Mouse (Mus musculus): ENCODE measurements around the gene Ubash3a. TPM values are rescaled to one million over a fixed set of nuclear protein-coding genes. Genes with fewer than 3 reads are reported as not detected.
A peak's percentile ranks its signal among the peaks of the same experiment; 100 is the strongest.

Gene Ubash3a
- polyA plus RNA-seq, 1 experiment from 2014 or later, result 75.0 TPM

- no peak for DNase-seq (ENCODE audit: low spot score)
Measured at GRCm38 (mm10) chr17:31277931-31278330, 70.3 kb downstream of the Ubash3a start.

GRCm38 (mm10) chr17:31279541-31279940 lies 71.9 kb downstream of the Ubash3a start:
- no peak for DNase-seq (ENCODE audit: low spot score)

DNA sequence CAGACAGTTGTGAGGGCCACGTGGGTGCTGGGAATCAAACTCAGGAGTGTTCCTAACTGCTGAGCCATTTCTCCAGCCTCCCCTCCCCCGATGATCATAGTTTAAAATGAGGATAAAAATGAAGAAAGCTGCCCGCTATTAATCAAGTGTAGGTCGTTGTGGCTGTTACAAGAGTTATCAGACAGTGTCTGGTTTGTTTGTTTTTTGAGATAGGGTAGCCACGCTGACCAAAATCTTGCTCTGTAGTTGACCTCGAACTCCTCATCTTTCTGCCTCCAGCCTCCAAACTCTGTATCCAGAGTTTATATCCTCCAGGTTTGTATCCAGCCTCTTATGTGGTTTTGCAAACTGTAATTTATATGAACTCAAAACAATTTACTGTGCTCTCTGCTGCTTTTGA lies 72.6 kb downstream of the Ubash3a start:
- DNase-seq (ENCODE audit: low spot score), result no peak

DNA sequence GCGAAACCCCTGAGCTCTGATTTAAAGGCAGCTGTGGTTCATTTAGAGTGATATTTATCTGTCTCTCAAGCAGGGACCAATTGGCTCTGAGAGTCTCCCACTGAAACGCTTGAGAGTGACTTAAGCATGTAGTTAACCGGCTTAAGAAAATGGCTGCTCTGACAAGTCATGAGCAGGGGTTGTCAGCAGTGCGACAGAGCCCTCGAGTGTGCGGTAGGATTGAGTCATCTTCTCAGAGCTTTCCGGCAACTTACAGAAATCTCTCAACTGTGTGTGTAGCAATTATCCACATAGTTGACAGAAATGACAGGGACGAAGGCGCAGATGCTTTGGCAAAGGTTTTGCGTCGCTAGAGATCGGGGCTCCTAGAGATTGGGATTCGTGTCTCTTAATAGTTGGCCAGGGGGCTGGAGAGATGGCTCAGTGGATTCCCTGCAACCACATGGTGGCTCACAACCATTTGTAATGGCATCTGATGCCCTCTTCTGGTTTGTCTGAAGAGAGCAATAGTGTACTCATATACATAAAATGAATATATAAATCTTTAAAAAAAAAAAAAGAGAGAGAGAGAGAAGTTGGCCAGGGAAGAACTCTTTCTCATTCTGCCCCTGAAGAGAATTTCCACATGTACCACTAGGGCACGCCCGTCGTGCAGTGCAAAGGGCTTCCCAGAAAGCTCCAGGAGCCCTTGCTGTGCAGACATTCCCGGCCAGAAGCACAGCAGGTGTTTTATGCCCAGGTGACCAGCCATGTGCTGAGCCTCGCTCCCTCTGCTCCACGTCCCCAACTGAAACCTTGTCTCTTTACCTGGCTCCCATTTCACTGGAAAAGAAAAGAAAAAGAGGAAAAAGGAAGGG lies 74.4 kb downstream of the Ubash3a start:
- no peak for DNase-seq (ENCODE audit: low spot score)

DNA sequence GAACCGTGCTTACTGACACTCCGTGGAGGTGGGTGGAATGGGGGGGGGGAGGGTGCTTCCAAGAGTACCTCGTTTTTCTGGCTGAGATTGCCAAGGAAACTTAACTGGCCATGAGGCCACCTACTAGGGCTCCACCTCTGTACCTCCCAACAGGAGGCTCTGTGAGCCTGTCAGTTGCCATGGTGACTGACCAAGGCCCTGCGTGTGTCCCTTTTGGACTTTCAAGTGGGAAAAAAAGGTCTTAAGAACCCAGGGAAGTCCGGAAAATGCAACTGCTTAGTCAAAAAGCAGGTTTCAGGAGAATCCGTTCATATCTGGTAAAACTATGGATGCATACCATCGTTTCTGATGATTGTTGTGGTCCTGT lies 75.0 kb downstream of the Ubash3a start:
- no peak for DNase-seq (ENCODE audit: low spot score)

- DNase-seq (ENCODE audit: low spot score), result no peak
Measured at GRCm38 (mm10) chr17:31285867-31286266, 78.2 kb downstream of the Ubash3a start.

DNA sequence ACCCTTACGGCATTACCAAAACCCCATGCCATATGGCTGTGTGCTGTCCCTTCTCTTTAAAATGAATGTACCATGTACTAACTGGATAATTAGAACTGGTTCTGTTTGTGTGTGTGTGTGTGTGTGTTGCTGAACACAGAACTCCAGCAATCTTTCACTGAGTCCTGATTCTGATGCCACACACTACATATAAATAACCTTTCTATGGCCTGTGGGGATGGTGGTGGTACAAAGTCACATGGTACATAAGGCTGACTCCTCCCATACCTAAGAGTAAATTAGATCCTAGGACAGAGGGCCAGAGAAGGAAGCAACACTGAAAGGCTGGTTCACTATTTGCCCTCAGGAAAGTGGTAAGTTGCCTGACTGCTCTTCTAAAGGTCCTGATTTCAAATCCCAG lies 78.8 kb downstream of the Ubash3a start, which contains the start of gene Slc37a1:
Gene Slc37a1, plus strand, starts transcription at position 301 of the 400 bp plus-strand sequence.
- no peak for DNase-seq (ENCODE audit: low spot score)

DNA sequence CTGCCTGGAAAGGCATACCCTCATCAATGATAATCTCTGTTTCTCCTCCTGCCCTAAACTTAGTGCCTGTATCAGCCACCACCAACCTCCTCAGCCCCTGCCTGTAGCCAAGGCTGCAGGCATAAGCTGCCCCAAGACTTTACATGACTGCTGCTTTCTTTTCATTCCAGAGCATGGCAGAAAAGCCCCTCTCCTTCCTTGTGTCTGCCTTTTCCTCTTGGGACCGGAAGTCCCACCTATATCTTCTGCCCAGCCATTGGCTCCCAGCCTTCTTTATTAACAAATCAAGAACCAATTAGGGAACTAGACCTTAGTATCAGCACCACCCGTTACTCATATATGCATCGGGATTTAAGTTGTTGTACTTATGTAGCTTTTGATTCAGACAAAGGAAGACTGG lies 79.5 kb downstream of the Ubash3a start:
- DNase-seq (ENCODE audit: low spot score), result no peak

DNA sequence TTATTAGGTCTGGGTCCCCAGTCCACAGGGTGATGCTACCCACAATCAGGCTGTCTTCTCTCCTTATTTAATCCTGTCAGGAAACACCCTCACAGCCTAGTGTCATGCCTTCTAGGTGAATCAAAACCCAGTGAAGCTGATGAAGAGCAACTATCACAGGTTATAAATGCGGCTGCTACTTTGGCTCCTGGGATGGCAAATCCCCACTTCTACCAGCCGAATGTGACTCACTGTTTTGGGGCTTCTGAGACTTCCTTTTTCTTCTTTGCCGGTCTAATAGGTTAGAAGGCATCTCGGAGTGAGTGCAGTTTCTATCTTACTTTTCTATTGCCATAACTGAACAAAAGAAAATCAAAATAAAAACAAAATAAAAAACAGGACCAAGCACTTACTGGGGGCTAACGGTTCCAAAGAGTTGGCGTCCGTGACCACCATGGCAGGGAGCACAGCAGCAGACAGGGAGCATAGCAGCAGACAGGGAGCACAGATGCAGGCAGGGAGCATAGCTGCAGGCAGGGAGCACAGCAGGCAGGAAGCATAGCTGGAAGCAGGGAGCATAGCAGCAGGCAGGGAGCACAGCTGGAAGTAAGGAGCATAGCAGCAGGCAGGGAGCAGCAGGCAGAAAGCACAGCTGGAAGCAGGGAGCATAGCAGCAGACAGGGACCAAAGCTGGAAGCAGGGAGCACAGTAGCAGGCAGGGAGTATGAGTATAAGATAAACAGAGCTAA lies 81.5 kb downstream of the Ubash3a start:
- no peak for DNase-seq (ENCODE audit: low spot score)

- no peak for DNase-seq (ENCODE audit: low spot score)
Measured at GRCm38 (mm10) chr17:31290311-31290710, 82.6 kb downstream of the Ubash3a start.

DNA sequence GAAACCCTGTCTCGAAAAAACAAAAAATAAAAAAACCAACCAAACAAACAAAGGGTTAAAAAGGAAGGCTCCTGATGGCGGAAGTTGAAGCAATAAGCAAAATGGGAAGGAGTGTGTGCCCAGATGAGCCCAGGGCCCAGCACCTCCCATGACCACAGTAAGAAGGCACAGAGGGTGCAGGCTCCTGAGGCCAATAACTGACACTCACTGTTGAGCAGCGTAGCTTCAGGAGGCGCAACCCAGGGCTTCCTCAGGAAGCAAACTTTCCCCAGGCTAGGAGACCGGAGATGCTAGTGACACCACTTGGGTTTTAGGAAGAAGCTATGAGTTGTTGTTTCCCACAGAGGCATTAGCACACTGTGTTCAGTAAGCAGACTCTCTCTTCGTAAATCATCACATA lies 83.2 kb downstream of the Ubash3a start:
- DNase-seq (ENCODE audit: low spot score), result no peak

DNA sequence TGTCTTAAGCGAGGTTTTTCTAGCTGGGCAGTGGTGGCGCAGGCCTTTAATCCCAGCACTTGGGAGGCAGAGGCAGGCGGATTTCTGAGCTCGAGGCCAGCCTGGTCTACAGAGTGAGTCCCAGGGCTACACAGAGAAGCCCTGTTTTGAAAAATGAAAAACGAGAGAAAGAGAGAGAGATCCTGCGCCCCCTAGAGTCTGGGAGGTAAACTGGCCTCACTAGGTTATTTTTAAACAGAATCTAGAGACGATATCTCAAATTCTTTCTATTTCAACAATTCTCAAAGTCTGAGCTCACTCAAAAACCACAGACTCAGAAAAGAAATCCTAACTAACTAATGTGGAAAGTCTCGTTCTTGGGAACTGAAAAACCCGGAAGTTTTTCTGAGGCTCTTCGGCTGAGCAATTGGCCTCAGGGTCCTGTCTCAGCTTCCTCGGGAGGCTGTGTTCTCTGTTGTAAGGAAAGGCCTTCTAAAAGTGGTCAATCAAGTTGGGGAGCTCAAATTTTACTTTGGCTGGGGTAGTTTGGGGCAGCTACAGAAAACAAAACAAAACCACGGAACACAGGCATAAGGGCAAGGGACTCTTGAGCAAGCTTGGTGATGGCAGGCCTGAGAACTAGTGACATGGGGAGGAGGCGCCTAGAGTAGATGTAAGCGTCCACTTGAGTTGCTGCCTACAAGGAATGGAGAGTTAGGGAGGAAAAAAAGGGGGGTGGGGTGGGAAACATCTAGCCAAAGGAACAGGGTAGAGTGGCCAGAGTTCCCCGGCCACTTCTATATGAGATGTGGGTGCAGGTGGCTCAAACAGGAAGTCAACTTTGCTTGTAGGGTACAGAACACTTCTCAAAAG lies 86.9 kb downstream of the Ubash3a start:
- peak; percentile 44 for DNase-seq (ENCODE audit: low spot score)

DNA sequence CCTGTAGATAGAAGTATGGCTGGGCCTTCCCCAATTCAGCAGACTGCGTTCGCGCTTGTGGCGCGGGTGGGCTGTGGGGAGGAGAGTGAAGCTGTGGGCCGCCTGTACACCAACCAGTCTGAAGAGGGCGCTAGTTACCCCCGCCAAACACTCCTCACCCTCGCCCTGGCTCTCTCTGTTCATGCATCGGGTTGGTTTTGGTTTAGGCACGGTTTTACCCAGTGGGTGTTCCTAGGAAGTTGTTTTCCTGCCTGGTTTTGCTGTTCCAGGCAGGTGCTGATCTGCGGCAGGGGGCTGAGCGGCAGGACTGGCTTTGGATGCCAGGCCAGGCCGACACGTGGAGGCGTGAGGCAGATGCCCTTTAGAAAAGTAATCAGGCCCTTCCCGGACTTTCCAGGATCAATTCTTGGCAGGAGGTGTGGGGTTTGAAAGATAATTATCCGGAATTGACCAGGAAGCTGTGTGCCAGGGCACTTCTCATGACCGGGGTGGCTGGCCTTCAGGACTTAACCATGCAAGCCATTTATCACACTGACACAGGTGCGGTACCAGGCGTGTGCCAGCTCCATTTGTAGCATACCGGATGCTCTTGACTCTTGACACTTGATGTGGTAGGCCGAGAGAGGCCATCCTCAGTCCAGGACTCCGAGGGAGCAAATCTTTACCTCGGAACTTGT lies 87.7 kb downstream of the Ubash3a start:
- DNase-seq (ENCODE audit: low spot score), result peak; percentile 82

- peak; percentile 77 for DNase-seq (ENCODE audit: low spot score)
Measured at GRCm38 (mm10) chr17:31295892-31296781, 88.5 kb downstream of the Ubash3a start.

Other genes with a start within 250 kb of the Ubash3a start
- 36.7 and 49.0 TPM in 2 replicates for gene Abcg1, start 150.2 kb upstream of the Ubash3a start, polyA plus RNA-seq (2015; fragmentation: Nextera tagmentation; extraction: Ambion mirVana)
- gene Tff3, start 78.2 kb upstream of the Ubash3a start, polyA plus RNA-seq (2015; fragmentation: Nextera tagmentation; extraction: Ambion mirVana), result 7.1 and 8.7 TPM in 2 replicates
- 1.2 and 1.4 TPM in 2 replicates for gene Tff2, start 63.6 kb upstream of the Ubash3a start, polyA plus RNA-seq (2015; fragmentation: Nextera tagmentation; extraction: Ambion mirVana)
- 4.3 and 7.4 TPM in 2 replicates for gene Tff1, start 42.6 kb upstream of the Ubash3a start, polyA plus RNA-seq (2015; fragmentation: Nextera tagmentation; extraction: Ambion mirVana)
- gene Tmprss3, start 8.9 kb upstream of the Ubash3a start, polyA plus RNA-seq (2015; fragmentation: Nextera tagmentation; extraction: Ambion mirVana), result 0.13 and 0.25 TPM in 2 replicates
- 0.90 and 1.2 TPM in 2 replicates for gene Rsph1, start 69.5 kb downstream of the Ubash3a start, polyA plus RNA-seq (2015; fragmentation: Nextera tagmentation; extraction: Ambion mirVana)
- gene Slc37a1, start 78.9 kb downstream of the Ubash3a start, polyA plus RNA-seq (2015; fragmentation: Nextera tagmentation; extraction: Ambion mirVana), result 12.8 and 14.1 TPM in 2 replicates
- gene Pde9a, start 178.3 kb downstream of the Ubash3a start, polyA plus RNA-seq (2015; fragmentation: Nextera tagmentation; extraction: Ambion mirVana), result 1.4 and 1.6 TPM in 2 replicates

Data from thymus, postnatal 0 days (tissue).